Mouse (Mus musculus): ENCODE measurements at regions not wholly inside any gene's neighbourhood (a gene's known extent, or its start where the extent isn't known, plus 50 kb on each side); places are given as distances from the start of the nearest gene placed in this dataset.

- TF ChIP-seq CTCF (IDR thresholded peaks at IDR 0.05; ENCODE audit: low read depth): no peak
- TF ChIP-seq EP300 (IDR thresholded peaks at IDR 0.05; ENCODE audit: low read depth): no peak
Observed at GRCm38 (mm10) chr13:71365261-71365660, 523.6 kb upstream of the Adamts16 start.

Measured in liver, postnatal 0 days (tissue).